Mouse (Mus musculus) adrenal gland, postnatal 25 days (tissue): ENCODE measurements around the gene Olfr776. TPM values are rescaled to one million over a fixed set of nuclear protein-coding genes. Genes with fewer than 3 reads are reported as not detected.
"Not testable (repeated sequence)": the region's sequence is repeated elsewhere in the genome, so short reads cannot be mapped to it uniquely, and the experiment has no call there.

Experiments
- DNase-seq: peaks from one replicate; pipeline ENCODE4 v3.0.0; 2021; ENCODE audit warnings: mixed read lengths
- long read RNA-seq: library from polyadenylated mRNA; stranded (forward); transcript quantifications from one replicate; pipeline ENCODE4 v2.0.0, GENCODE M21; 2021
- total RNA-seq: library from RNA; stranded (reverse); gene quantifications from 2 replicates; pipeline ENCODE4 v1.2.3, GENCODE M21; 2021

The Olfr776 gene
- total RNA-seq, result not detected in 2 replicates
- long read RNA-seq, result 0 reads

GRCm38 (mm10) chr10:129258827-129259226 is at the start of gene Olfr776:
TSS of gene Olfr776 (plus strand) at chr10:129259127.
- no peak for DNase-seq

GRCm38 (mm10) chr10:129230737-129231136 is 28.2 kb upstream of the Olfr776 start:
- no peak for DNase-seq

GRCm38 (mm10) chr10:129235904-129236303 is 23.0 kb upstream of the Olfr776 start, which contains the start of gene Olfr774:
TSS of gene Olfr774 (plus strand) at chr10:129236204.
- DNase-seq, result no peak

- DNase-seq, result no peak
Observed at GRCm38 (mm10) chr10:129248112-129248511, 10.8 kb upstream of the Olfr776 start, which contains the start of gene Olfr775. TSS of gene Olfr775 (plus strand) at chr10:129248412.

GRCm38 (mm10) chr10:129271081-129271535 is 12.2 kb downstream of the Olfr776 start, which contains the start of gene Olfr777:
TSS of gene Olfr777 (minus strand) at chr10:129271485.
- no peak for DNase-seq

GRCm38 (mm10) chr10:129312973-129313372 is 54.0 kb downstream of the Olfr776 start:
- not testable (repeated sequence) for DNase-seq

- not testable (repeated sequence) for DNase-seq
Observed at GRCm38 (mm10) chr10:129313521-129313920, 54.6 kb downstream of the Olfr776 start.

Other genes with a start within 250 kb of the Olfr776 start
- gene Olfr763, start 248.3 kb upstream of the Olfr776 start, total RNA-seq, result not detected in 2 replicates
- not detected in 2 replicates for gene Olfr764-ps1, start 219.2 kb upstream of the Olfr776 start, total RNA-seq
- not detected in 2 replicates for gene Olfr765, start 209.1 kb upstream of the Olfr776 start, total RNA-seq
- not detected in 2 replicates for gene Olfr766-ps1, start 190.2 kb upstream of the Olfr776 start, total RNA-seq
- not detected in 2 replicates for gene Olfr767, start 176.2 kb upstream of the Olfr776 start, total RNA-seq
- gene Olfr768, start 159.8 kb upstream of the Olfr776 start, total RNA-seq, result not detected in 2 replicates
- not detected in 2 replicates for gene Olfr769, start 141.3 kb upstream of the Olfr776 start, total RNA-seq
- not detected in 2 replicates for gene Olfr770, start 120.1 kb upstream of the Olfr776 start, total RNA-seq
- gene Olfr771, start 94.4 kb upstream of the Olfr776 start, total RNA-seq, result not detected in 2 replicates
- not detected in 2 replicates for gene Olfr772, start 81.2 kb upstream of the Olfr776 start, total RNA-seq
- not detected in 2 replicates for gene Olfr773, start 71.7 kb upstream of the Olfr776 start, total RNA-seq
- not detected in 2 replicates for gene Olfr774, start 22.9 kb upstream of the Olfr776 start, total RNA-seq
- not detected in 2 replicates for gene Olfr775, start 10.7 kb upstream of the Olfr776 start, total RNA-seq
- gene Olfr777, start 12.4 kb downstream of the Olfr776 start, total RNA-seq, result not detected in 2 replicates
- not detected in 2 replicates for gene Olfr780, start 59.0 kb downstream of the Olfr776 start, total RNA-seq
- not detected in 2 replicates for gene Olfr781, start 69.7 kb downstream of the Olfr776 start, total RNA-seq
- gene Olfr782, start 89.7 kb downstream of the Olfr776 start, total RNA-seq, result not detected in 2 replicates
- not detected in 2 replicates for gene Olfr784, start 125.0 kb downstream of the Olfr776 start, total RNA-seq
- gene Olfr785, start 146.3 kb downstream of the Olfr776 start, total RNA-seq, result not detected in 2 replicates
- gene Olfr786, start 168.2 kb downstream of the Olfr776 start, total RNA-seq, result not detected in 2 replicates
- gene Olfr787, start 202.7 kb downstream of the Olfr776 start, total RNA-seq, result not detected in 2 replicates
- gene Olfr788, start 211.9 kb downstream of the Olfr776 start, total RNA-seq, result not detected in 2 replicates
- gene Olfr789, start 225.6 kb downstream of the Olfr776 start, total RNA-seq, result not detected in 2 replicates
- gene Olfr790, start 239.4 kb downstream of the Olfr776 start, total RNA-seq, result not detected in 2 replicates